ENCODE assay signal across 22 mouse cellular contexts in genomic region chr11:45892861-45893360, GRCm38 (mm10). TPM values are rescaled to one million over a fixed set of nuclear protein-coding genes. Genes with fewer than 3 reads are reported as not detected.
DNase-seq lines count a peak whose midpoint lies in the region; ATAC-seq and TF ChIP-seq lines count a peak whose summit lies in the region.
"Had no signal": no experiment of that assay in that cellular context is flagged by ENCODE, and none has a peak within 500 bp of the region (broad histone marks: within the 10 kb centered on the region; RNA-seq: fewer than 3 reads in every experiment).

No protein-coding gene starts in this region.

- TF ChIP-seq POLR2A in liver, adult 2 months (IDR thresholded peaks at IDR 0.05; ENCODE audit: extremely low read depth, insufficient read depth, low read length): no peak

- H3K9ac ChIP-seq in heart, embryonic 12.5 days: no peak overlapping the region
- peak overlapping the region; percentile 16; the same call in 1 of the 2 replicates for H3K9ac ChIP-seq in heart, embryonic 14.5 days (ENCODE audit: low read length)
- H3K9ac ChIP-seq in intestine, postnatal 0 days (ENCODE audit: low read depth, low read length): no peak overlapping the region
- no peak overlapping the region for H3K9ac ChIP-seq in intestine, embryonic 16.5 days (ENCODE audit: low read depth, low read length)
- no peak overlapping the region for H3K9ac ChIP-seq in liver, adult 2 months (ENCODE audit: low read depth, low read length)
- no peak overlapping the region for H3K9ac ChIP-seq in liver, embryonic 12.5 days

- no peak for ATAC-seq in heart, embryonic 12.5 days (ENCODE audit: insufficient number of reproducible peaks, low FRiP score)
- ATAC-seq in heart, embryonic 14.5 days (ENCODE audit: insufficient number of reproducible peaks, insufficient read depth, low FRiP score, low read depth): no peak
- ATAC-seq in intestine, postnatal 0 days: 0 out of 2 replicates have a peak, but pooled peaks have one; percentile 49
- ATAC-seq in intestine, embryonic 16.5 days: no peak
- ATAC-seq in liver, embryonic 12.5 days: no peak
- ATAC-seq: activated CD4-positive, CD25-positive, alpha-beta regulatory T cell, adult 4 months; CD4-positive, CD25-positive, alpha-beta regulatory T cell, adult 4 months; Patski had no signal

- TF ChIP-seq CTCF in intestine, postnatal 0 days (IDR thresholded peaks at IDR 0.05; ENCODE audit: low read depth): no peak
- no peak for TF ChIP-seq CTCF in liver, adult 2 months (IDR thresholded peaks at IDR 0.05; ENCODE audit: low read depth, low read length)

- H3K36me3 ChIP-seq in heart, embryonic 12.5 days: peaks cover 81% of the 10 kb centered on the region
- peaks cover 97% of the 10 kb centered on the region for H3K36me3 ChIP-seq in heart, embryonic 14.5 days (ENCODE audit: control insufficient read depth, insufficient read depth, low read length)
- peaks cover 94% of the 10 kb centered on the region for H3K36me3 ChIP-seq in intestine, postnatal 0 days (ENCODE audit: control insufficient read depth, insufficient read depth)
- peaks cover 20% of the 10 kb centered on the region for H3K36me3 ChIP-seq in intestine, embryonic 16.5 days (ENCODE audit: control insufficient read depth, insufficient read depth, low read length)
- peaks cover 38% of the 10 kb centered on the region for H3K36me3 ChIP-seq in liver, adult 2 months (ENCODE audit: control insufficient read depth, insufficient read depth, low read length)
- H3K36me3 ChIP-seq in liver, embryonic 12.5 days: peaks cover 98% of the 10 kb centered on the region

- WGBS in heart, embryonic 12.5 days: 65% methylated on average over 5 of the region's 5 CpGs
- WGBS in heart, embryonic 14.5 days: 64% methylated on average over 5 of the region's 5 CpGs
- WGBS in intestine, postnatal 0 days: 75% methylated on average over 5 of the region's 5 CpGs
- WGBS in intestine, embryonic 16.5 days: 92% methylated on average over 5 of the region's 5 CpGs
- 32% methylated on average over 5 of the region's 5 CpGs for WGBS in liver, adult 2 months
- 86% methylated on average over 5 of the region's 5 CpGs for WGBS in liver, embryonic 12.5 days (ENCODE audit: insufficient replicate concordance)

- peak; percentile 77 for DNase-seq in heart, adult 11 months
- DNase-seq in heart, adult 9 months (ENCODE audit: low spot score in 2 of 2): no peak
- DNase-seq in liver, adult 2 months (ENCODE audit: extremely low read depth, low read depth, low spot score): peak; percentile 90
- DNase-seq: adrenal gland, adult 2 months; adrenal gland, adult 8-10 months; adrenal gland, postnatal 10 days; adrenal gland, postnatal 14 days; adrenal gland, postnatal 25 days; adrenal gland, postnatal 36 days; B cell, adult 2 months; cerebellum, adult 11 months; cerebellum, adult 11-12 months had no signal

- peaks cover 11% of the 10 kb centered on the region for H3K4me1 ChIP-seq in heart, embryonic 12.5 days (replicated peaks)
- peaks cover 0 to 11% of the 10 kb centered on the region in 2 experiments; a peak in 2 of 4 replicates for H3K4me1 ChIP-seq in heart, embryonic 14.5 days (ENCODE audit: control insufficient read depth in 2 of 2, insufficient read depth in 2 of 2, low read length in 2 of 2)
- no peaks in the 10 kb centered on the region for H3K4me1 ChIP-seq in intestine, postnatal 0 days (replicated peaks; ENCODE audit: control insufficient read depth, insufficient read depth, low read length)
- H3K4me1 ChIP-seq in intestine, embryonic 16.5 days (ENCODE audit: control insufficient read depth, insufficient read depth, low read length): no peaks in the 10 kb centered on the region
- peaks cover 35% of the 10 kb centered on the region for H3K4me1 ChIP-seq in liver, adult 2 months (ENCODE audit: control insufficient read depth, insufficient read depth, low read length)
- H3K4me1 ChIP-seq in liver, embryonic 12.5 days: no peaks in the 10 kb centered on the region

- H3K79me2 ChIP-seq in liver, adult 2 months (ENCODE audit: control insufficient read depth, insufficient read depth, low read length): no peaks in the 10 kb centered on the region; the same call in 1 of the 2 replicates

- no peaks in the 10 kb centered on the region for H3K27me3 ChIP-seq in heart, embryonic 12.5 days (replicated peaks)
- H3K27me3 ChIP-seq in heart, embryonic 14.5 days (ENCODE audit: control insufficient read depth, insufficient read depth, low read length): no peaks in the 10 kb centered on the region
- no peaks in the 10 kb centered on the region for H3K27me3 ChIP-seq in intestine, postnatal 0 days (replicated peaks; ENCODE audit: control insufficient read depth, insufficient read depth, low read length)
- no peaks in the 10 kb centered on the region for H3K27me3 ChIP-seq in intestine, embryonic 16.5 days (replicated peaks; ENCODE audit: control insufficient read depth, insufficient read depth, low read length)
- no peaks in the 10 kb centered on the region for H3K27me3 ChIP-seq in liver, adult 2 months (ENCODE audit: control insufficient read depth, insufficient read depth, low read length)
- H3K27me3 ChIP-seq in liver, embryonic 12.5 days (replicated peaks): no peaks in the 10 kb centered on the region
- H3K27me3 ChIP-seq: CH12.LX, Patski had no signal

- no peak overlapping the region for H3K27ac ChIP-seq in heart, embryonic 12.5 days (ENCODE audit: poor library complexity, severe bottlenecking)
- H3K27ac ChIP-seq in heart, embryonic 14.5 days (replicated peaks in 1 of 2; ENCODE audit: control insufficient read depth in 1 of 2, insufficient read depth in 1 of 2, low read depth in 2 of 2, low read length in 2 of 2): no peak overlapping the region
- H3K27ac ChIP-seq in intestine, postnatal 0 days (ENCODE audit: low read depth, low read length): no peak overlapping the region
- no peak overlapping the region for H3K27ac ChIP-seq in intestine, embryonic 16.5 days (ENCODE audit: low read length)
- peak overlapping the region; percentile 55 for H3K27ac ChIP-seq in liver, adult 2 months (replicated peaks; ENCODE audit: insufficient read depth, low read depth, low read length)
- no peak overlapping the region for H3K27ac ChIP-seq in liver, embryonic 12.5 days

- no peak overlapping the region for H3K4me3 ChIP-seq in heart, embryonic 12.5 days
- no peak overlapping the region for H3K4me3 ChIP-seq in heart, embryonic 14.5 days (ENCODE audit: control insufficient read depth in 1 of 2, insufficient read depth in 1 of 2, low read depth in 1 of 2, low read length in 2 of 2)
- no peak overlapping the region for H3K4me3 ChIP-seq in intestine, postnatal 0 days (ENCODE audit: low read depth, low read length)
- H3K4me3 ChIP-seq in intestine, embryonic 16.5 days (ENCODE audit: low read length): no peak overlapping the region
- no peak overlapping the region for H3K4me3 ChIP-seq in liver, adult 2 months (ENCODE audit: insufficient read depth, low read depth, low read length)
- no peak overlapping the region for H3K4me3 ChIP-seq in liver, embryonic 12.5 days

- H3K9me3 ChIP-seq in heart, embryonic 12.5 days (replicated peaks): no peaks in the 10 kb centered on the region
- no peaks in the 10 kb centered on the region for H3K9me3 ChIP-seq in heart, embryonic 14.5 days (ENCODE audit: control insufficient read depth, low read length)
- H3K9me3 ChIP-seq in intestine, postnatal 0 days (ENCODE audit: control insufficient read depth): no peaks in the 10 kb centered on the region
- no peaks in the 10 kb centered on the region for H3K9me3 ChIP-seq in intestine, embryonic 16.5 days (ENCODE audit: control insufficient read depth, low read length)
- H3K9me3 ChIP-seq in liver, embryonic 12.5 days (replicated peaks): no peaks in the 10 kb centered on the region
- H3K9me3 ChIP-seq: G1E had no signal

- H3K4me2 ChIP-seq in heart, embryonic 12.5 days: no peak overlapping the region
- no peak overlapping the region for H3K4me2 ChIP-seq in heart, embryonic 14.5 days (ENCODE audit: low read length)
- H3K4me2 ChIP-seq in intestine, postnatal 0 days (replicated peaks; ENCODE audit: low read depth): no peak overlapping the region
- no peak overlapping the region for H3K4me2 ChIP-seq in intestine, embryonic 16.5 days (ENCODE audit: low read depth, low read length)
- H3K4me2 ChIP-seq in liver, embryonic 12.5 days: no peak overlapping the region

RNA-seq across cellular contexts. Expression of gene Clint1, which starts 41.1 kb away (rescaled TPM):
- polyA plus RNA-seq in heart, embryonic 12.5 days (2016; fragmentation: Nextera tagmentation; extraction: Ambion mirVana): 80.2 and 80.8 TPM in 2 replicates
- 47.3 and 48.7 TPM in 2 replicates for polyA plus RNA-seq in heart, embryonic 14.5 days (2014; fragmentation: Nextera tagmentation; extraction: Ambion mirVana)
- polyA plus RNA-seq in intestine, postnatal 0 days (2015; fragmentation: Nextera tagmentation; extraction: Ambion mirVana): 171 and 185 TPM in 2 replicates
- polyA plus RNA-seq in intestine, embryonic 16.5 days (2015; fragmentation: Nextera tagmentation; extraction: Ambion mirVana): 101 and 114 TPM in 2 replicates
- 22.5 and 26.0 TPM in 2 replicates for total RNA-seq in liver, adult 2 months (2014; rRNA removed)
- polyA plus RNA-seq in liver, adult 2 months (2012; rRNA removed): 27.2 and 30.7 TPM in 2 replicates
- polyA plus RNA-seq in liver, embryonic 12.5 days (2016; fragmentation: Nextera tagmentation; extraction: Ambion mirVana): 109 and 111 TPM in 2 replicates

RNA-seq across cellular contexts. Expression of gene Lsm11, which starts 51.8 kb away (rescaled TPM):
- 13.1 and 14.3 TPM in 2 replicates for polyA plus RNA-seq in heart, embryonic 12.5 days (2016; fragmentation: Nextera tagmentation; extraction: Ambion mirVana)
- 9.4 and 9.8 TPM in 2 replicates for polyA plus RNA-seq in heart, embryonic 14.5 days (2014; fragmentation: Nextera tagmentation; extraction: Ambion mirVana)
- polyA plus RNA-seq in intestine, postnatal 0 days (2015; fragmentation: Nextera tagmentation; extraction: Ambion mirVana): 3.1 and 3.4 TPM in 2 replicates
- 4.4 and 4.5 TPM in 2 replicates for polyA plus RNA-seq in intestine, embryonic 16.5 days (2015; fragmentation: Nextera tagmentation; extraction: Ambion mirVana)
- total RNA-seq in liver, adult 2 months (2014; rRNA removed): 0.65 and 1.1 TPM in 2 replicates
- 1.3 and 1.4 TPM in 2 replicates for polyA plus RNA-seq in liver, adult 2 months (2012; rRNA removed)
- polyA plus RNA-seq in liver, embryonic 12.5 days (2016; fragmentation: Nextera tagmentation; extraction: Ambion mirVana): 6.4 and 6.6 TPM in 2 replicates

Comparison
In these comparisons a context has a peak if more than half of its experiments do, and no peak if none do; other contexts are left out.
1. DNase-seq: peak in heart, adult 11 months (single experiment) and liver, adult 2 months (single experiment); none in heart, adult 9 months (0 of 2).